Mouse (Mus musculus) limb, embryonic 13.5 days (tissue): ENCODE measurements around the gene Hsd17b13. TPM values are rescaled to one million over a fixed set of nuclear protein-coding genes. Genes with fewer than 3 reads are reported as not detected.
A peak's percentile ranks its signal among the peaks of the same experiment; 100 is the strongest.

Experiments
- ATAC-seq: fragments of 200-750 bp; cut with Nextera tagmentation; 2 replicates; pipeline ENCODE4 v1.8.0; 2017; ENCODE audit warnings: low read depth, moderate number of reproducible peaks, moderate TSS enrichment; ENCODE audit not compliant: low FRiP score
- H3K27ac ChIP-seq: fragments of 300-500 bp; sonication (generic); 2 replicates; pipeline ENCODE4 v1.5.1; 2015; ENCODE audit warnings: inconsistent platforms, mild to moderate bottlenecking, moderate library complexity
- H3K27me3 ChIP-seq: fragments of 300-500 bp; sonication (generic); 2 replicates; pipeline ENCODE4 v1.6.1; 2015; ENCODE audit warnings: mild to moderate bottlenecking, inconsistent platforms
- H3K36me3 ChIP-seq: fragments of 300-500 bp; sonication (generic); 2 replicates; pipeline ENCODE4 v1.6.1; 2015; ENCODE audit warnings: inconsistent platforms, mild to moderate bottlenecking, moderate library complexity
- H3K4me1 ChIP-seq: fragments of 300-500 bp; sonication (generic); 2 replicates; pipeline ENCODE4 v1.6.1; 2015; ENCODE audit warnings: inconsistent platforms
- H3K4me2 ChIP-seq: fragments of 300-500 bp; sonication (generic); replicated peaks from 2 replicates; pipeline ENCODE4 v1.6.1; 2015; ENCODE audit warnings: inconsistent platforms, mild to moderate bottlenecking, moderate library complexity
- H3K4me3 ChIP-seq: fragments of 300-500 bp; sonication (generic); 2 replicates; pipeline ENCODE4 v1.5.1; 2015; ENCODE audit warnings: moderate library complexity, mild to moderate bottlenecking, inconsistent platforms
- H3K9ac ChIP-seq: fragments of 300-500 bp; sonication (generic); 2 replicates; pipeline ENCODE4 v1.6.1; 2015; ENCODE audit warnings: mild to moderate bottlenecking, inconsistent platforms
- H3K9me3 ChIP-seq: fragments of 300-500 bp; sonication (generic); 2 replicates; pipeline ENCODE4 v1.6.1; 2016; ENCODE audit warnings: inconsistent platforms
- WGBS: fragments of 180-500 bp; shearing (Covaris S2); methylation state at CpG from one replicate; pipeline ENCODE4 v1.1.7; 2015; 5-methylcytosine and 5-hydroxymethylcytosine counted together
- polyA plus RNA-seq: library from polyadenylated mRNA; unstranded; fragments of >200 nt; fragmentation: Nextera tagmentation; extraction: Ambion mirVana; gene quantifications from 2 replicates; pipeline ENCODE4 v1.2.1, GENCODE M21; 2015

Hsd17b13 gene
- polyA plus RNA-seq, 1 experiment from 2014 or later: not detected

DNA sequence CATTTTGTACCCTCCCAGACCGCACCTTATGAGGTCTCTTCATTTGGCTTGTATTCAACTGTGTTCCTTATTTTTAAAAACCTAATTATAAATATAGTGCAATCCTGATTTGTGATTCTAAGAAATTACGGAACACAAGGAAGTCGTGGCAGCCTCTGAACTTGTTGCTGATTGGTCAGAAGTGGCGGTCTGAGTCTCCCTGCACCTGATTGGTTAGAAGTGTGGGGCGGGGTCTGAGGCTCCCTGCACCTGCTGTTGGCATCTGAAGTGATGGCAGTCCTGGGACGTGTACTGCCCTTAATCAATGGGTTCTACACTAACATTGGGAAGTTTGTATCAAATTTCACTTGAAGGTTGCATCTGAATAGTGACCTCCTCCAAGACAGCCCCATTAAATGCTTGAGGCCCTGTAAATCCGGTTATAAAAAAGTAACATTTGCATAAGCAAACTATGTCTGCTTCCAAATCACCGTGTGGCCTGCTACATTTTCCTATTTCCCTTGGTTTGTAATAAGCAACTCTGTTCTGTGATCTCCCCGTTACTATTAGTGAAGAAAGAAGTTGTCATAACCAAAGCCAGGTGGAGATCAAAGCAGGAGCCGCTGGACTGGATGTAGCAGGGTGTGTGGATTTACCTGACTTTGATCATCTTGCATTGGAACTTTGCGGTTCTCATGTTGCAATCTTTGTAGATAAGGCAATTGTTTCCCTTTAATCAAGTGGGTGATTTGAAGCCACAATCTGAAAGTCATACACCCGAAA lies 60.4 kb downstream of the Hsd17b13 start:
- no peaks in the 10 kb centered on the region for H3K36me3 ChIP-seq
- H3K27ac ChIP-seq: no peak overlapping the region
- peaks cover under 1% of the 10 kb centered on the region; the same call in 1 of the 2 replicates for H3K27me3 ChIP-seq
- H3K4me2 ChIP-seq: no peak overlapping the region
- H3K9me3 ChIP-seq: no peaks in the 10 kb centered on the region
- no peak for ATAC-seq
- H3K4me1 ChIP-seq: peaks cover 12% of the 10 kb centered on the region
- no peak overlapping the region for H3K4me3 ChIP-seq
- no peak overlapping the region for H3K9ac ChIP-seq
- WGBS: 40% methylated on average over 12 of the region's 12 CpGs

DNA sequence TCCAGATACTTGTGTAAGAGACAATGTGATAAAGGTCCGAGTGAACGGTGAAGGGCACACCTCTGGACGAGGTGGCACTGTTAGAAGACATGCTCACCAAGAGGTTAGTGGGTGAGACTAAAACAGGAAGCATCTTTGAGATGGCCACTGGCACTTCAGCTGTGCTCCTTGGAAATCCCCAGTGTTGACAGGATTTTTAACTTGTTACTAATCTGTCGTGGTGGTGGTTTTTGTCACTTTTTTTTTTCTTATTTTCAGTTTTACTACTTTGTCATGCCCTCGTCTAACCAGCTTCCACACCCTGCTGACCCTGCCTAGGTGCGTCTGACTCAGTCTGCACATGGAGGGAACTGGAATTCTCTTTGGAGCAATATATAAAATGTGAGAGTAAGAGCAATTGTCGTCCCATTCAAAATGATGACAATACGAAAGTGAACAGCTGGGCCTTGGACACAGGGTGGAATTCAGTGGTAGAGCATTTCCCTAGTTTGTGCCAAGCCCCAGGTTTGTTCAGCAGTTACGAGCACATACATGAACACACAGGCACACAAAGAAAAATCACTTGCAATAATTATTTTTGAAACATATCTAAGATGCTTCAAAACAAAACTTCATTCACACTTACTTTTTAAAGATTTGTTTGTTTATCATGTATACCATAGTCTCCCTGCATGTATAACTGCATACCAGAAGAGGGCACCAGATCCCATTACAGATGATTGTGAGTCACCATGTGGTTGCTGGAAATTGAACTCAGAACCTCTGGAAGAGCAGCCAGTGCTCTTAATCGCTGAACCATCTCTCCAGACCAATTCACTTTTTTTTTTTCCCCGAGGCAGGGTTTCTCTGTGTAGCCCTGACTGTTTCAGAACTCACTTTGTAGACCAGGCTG lies 62.6 kb downstream of the Hsd17b13 start:
- Histone ChIP-seq H3K27me3 (peaks cover 3% of the 10 kb centered on the region; the same call in 1 of the 2 replicates), H3K9ac (no peak overlapping the region), H3K4me2 (no peak overlapping the region), H3K4me1 (peaks cover 17% of the 10 kb centered on the region), H3K27ac (no peak overlapping the region), H3K9me3 (no peaks in the 10 kb centered on the region), H3K4me3 (no peak overlapping the region), H3K36me3 (no peaks in the 10 kb centered on the region)
- no peak for ATAC-seq
- WGBS: 68% methylated on average over 11 of the region's 11 CpGs

DNA sequence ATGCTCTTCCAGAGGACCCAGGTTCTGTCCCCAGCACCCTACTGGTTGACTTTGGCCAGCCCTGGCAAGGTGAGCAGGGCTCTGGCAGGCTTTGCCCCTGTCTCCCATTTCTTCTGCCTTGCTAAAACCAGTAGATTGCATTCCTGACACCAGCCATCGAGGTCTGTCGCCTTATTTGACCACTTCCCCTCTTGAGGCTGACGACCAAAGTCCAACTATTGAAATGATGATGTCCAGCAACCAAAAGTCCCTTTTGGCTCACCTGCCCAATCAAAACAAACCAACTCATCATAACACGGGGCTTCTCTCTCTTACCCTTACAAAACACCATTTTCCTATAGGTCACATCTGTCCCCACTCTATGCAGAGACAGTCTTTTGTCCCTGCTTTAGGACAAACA lies 64.1 kb downstream of the Hsd17b13 start:
- ATAC-seq: no peak
- Histone ChIP-seq H3K36me3 (no peaks in the 10 kb centered on the region), H3K4me2 (no peak overlapping the region), H3K9ac (no peak overlapping the region), H3K4me3 (no peak overlapping the region), H3K27ac (no peak overlapping the region), H3K9me3 (no peaks in the 10 kb centered on the region), H3K27me3 (peaks cover 3% of the 10 kb centered on the region; the same call in 1 of the 2 replicates), H3K4me1 (peaks cover 24% of the 10 kb centered on the region)
- 65% methylated on average over 4 of the region's 4 CpGs for WGBS

DNA sequence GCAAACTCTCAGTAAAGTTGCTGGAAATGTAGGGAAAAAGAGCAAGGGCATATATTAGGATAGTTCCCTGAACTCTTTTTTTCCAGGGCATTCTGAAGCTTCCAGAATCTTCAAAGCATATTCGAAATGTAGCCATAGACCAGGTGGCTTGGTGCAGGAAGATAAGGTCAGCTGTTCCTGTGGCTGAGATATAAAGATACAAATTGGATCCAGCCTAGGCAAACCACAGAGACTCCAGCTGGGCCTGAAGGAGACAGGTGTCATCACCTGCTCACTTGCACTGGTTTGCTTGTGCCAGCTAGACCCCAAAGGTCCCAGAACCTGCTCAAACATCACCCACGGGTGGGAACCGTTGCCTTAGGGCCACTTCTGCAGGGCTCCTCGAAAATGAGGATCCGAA lies 65.7 kb downstream of the Hsd17b13 start:
- no peak overlapping the region for H3K9ac ChIP-seq
- H3K27me3 ChIP-seq: peaks cover 3% of the 10 kb centered on the region; the same call in 1 of the 2 replicates
- ATAC-seq: 0 out of 2 replicates have a peak, but pooled peaks have one; percentile 1
- H3K4me3 ChIP-seq: peak overlapping the region; percentile 84
- WGBS: 81% methylated on average over 5 of the region's 5 CpGs
- H3K9me3 ChIP-seq: no peaks in the 10 kb centered on the region
- peaks cover 13% of the 10 kb centered on the region for H3K4me1 ChIP-seq
- no peaks in the 10 kb centered on the region for H3K36me3 ChIP-seq
- no peak overlapping the region for H3K27ac ChIP-seq
- peak overlapping the region; percentile 79 for H3K4me2 ChIP-seq

DNA sequence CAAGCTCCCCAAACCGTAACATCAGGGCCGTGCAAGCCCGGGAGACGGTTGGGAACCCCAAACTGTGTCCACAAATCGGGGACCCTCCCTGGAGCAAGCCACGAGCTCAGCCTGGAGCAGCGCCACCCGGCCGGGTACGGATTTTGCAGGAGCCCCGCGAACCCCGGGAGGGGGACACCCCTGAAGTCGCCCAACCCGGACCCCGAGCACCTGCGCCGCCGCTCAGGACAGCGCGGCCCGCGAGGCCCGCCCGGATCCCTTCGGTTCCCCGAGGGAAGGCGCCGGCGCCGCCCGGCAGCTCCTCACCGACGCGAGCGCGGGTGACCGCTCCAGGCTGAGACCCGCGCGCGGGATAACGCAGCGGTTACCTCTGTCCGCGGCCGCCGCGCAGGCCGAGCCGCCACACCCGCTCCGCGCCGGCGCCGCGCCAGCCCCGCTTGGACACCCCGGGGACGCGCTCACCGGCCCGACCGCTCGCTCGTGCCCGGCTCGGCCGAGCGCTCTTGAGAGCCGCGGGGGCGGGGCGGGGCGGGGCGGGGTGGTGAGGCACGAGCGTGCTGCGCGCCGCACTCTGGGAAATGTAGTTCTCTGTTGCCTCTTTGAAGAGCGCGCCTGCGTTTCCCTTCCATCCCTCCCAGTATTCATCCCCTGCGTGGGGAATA lies 66.3 kb downstream of the Hsd17b13 start, which contains the start of gene Klhl8:
TSS of gene Klhl8 (minus strand) at position 512 of the 662 bp plus-strand sequence.
- H3K4me1 ChIP-seq: peaks cover 12% of the 10 kb centered on the region
- peak within 1 kb of the TSS; percentile 84 for H3K4me3 ChIP-seq
- H3K9me3 ChIP-seq: no peaks in the 10 kb centered on the region
- H3K36me3 ChIP-seq: no peaks in the 10 kb centered on the region
- 0 out of 2 replicates have a peak within 1 kb of the TSS, but pooled peaks have one; percentile 2 for H3K27ac ChIP-seq
- H3K9ac ChIP-seq: peak within 1 kb of the TSS; percentile 85
- WGBS: under 1% methylated on average over 73 of the region's 86 CpGs
- H3K27me3 ChIP-seq: peaks cover 3% of the 10 kb centered on the region; the same call in 1 of the 2 replicates
- peak; percentile 95 for ATAC-seq
- peak within 1 kb of the TSS; percentile 79 for H3K4me2 ChIP-seq

DNA sequence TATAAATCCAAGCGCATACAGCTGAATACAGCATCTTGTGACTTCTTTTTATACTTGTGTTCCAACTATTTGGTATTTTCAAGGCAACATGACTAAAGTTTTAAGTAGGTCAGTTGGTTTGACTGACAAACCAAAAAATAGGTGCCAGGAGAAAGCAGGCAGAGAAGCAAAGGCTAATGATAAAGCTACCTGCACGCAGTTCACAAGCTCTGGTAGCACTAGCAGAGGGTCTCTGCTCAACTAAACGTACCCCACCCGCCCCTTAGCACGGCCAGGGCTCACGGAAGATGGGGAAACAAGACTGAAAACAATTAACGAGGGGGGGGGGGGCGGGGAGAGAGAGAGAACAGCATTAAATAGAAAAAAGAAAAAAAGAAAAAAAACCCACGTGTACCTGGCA lies 67.1 kb downstream of the Hsd17b13 start:
- H3K4me1 ChIP-seq: peaks cover 12% of the 10 kb centered on the region
- peaks cover 3% of the 10 kb centered on the region; the same call in 1 of the 2 replicates for H3K27me3 ChIP-seq
- H3K4me3 ChIP-seq: peak overlapping the region; percentile 84
- H3K4me2 ChIP-seq: peak overlapping the region; percentile 79
- WGBS: 19% methylated on average over 6 of the region's 9 CpGs
- no peaks in the 10 kb centered on the region for H3K9me3 ChIP-seq
- no peaks in the 10 kb centered on the region for H3K36me3 ChIP-seq
- ATAC-seq: no peak
- no peak overlapping the region for H3K27ac ChIP-seq
- peak overlapping the region; percentile 85 for H3K9ac ChIP-seq

DNA sequence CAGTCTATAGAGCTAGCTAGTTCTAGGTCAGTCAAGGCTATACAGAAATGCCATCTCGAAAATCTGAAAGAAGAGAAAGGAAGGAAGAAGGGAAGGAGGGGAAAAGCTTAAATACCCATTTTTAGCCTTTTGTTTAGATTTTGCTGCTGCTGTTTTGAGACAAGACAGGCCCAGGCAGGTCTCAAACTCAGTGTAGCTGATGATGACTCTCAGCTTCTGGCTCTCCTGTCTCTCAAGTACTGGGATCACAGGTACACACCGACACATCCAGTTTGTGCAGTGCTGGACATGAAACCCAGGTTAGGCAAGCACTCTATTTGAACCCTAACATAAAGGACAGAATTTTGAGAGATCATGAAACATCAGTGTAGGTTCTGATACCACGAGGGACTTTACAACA lies 67.7 kb downstream of the Hsd17b13 start:
- Histone ChIP-seq H3K4me1 (peaks cover 12% of the 10 kb centered on the region), H3K9ac (no peak overlapping the region), H3K27me3 (peaks cover 3% of the 10 kb centered on the region; the same call in 1 of the 2 replicates), H3K4me3 (no peak overlapping the region), H3K9me3 (no peaks in the 10 kb centered on the region), H3K4me2 (peak overlapping the region; percentile 12; the same call in 1 of the 2 replicates), H3K27ac (no peak overlapping the region), H3K36me3 (no peaks in the 10 kb centered on the region)
- ATAC-seq: no peak
- WGBS: 67% methylated on average over 3 of the region's 3 CpGs

DNA sequence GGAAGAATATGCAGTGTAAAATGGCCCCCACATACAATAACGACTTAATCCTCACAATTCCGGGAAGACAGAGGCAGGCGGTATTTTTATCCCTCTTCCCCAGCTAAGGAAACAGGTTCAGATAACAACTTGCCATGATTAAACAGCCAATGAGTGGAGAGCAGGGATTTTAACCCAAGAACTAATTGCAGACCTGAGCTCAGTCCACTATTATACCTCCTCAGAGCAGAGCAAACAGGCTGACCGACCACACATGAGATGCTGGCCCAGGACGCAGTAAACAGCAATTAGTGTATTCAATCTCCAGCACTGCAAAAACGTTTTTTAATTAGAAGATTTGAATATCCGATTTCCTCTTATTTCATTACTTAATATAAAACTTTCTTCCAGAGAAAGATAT lies 68.4 kb downstream of the Hsd17b13 start:
- Histone ChIP-seq H3K4me1 (peaks cover 12% of the 10 kb centered on the region), H3K9me3 (no peaks in the 10 kb centered on the region), H3K36me3 (no peaks in the 10 kb centered on the region), H3K27ac (no peak overlapping the region), H3K4me3 (no peak overlapping the region), H3K4me2 (no peak overlapping the region), H3K9ac (no peak overlapping the region), H3K27me3 (peaks cover 3% of the 10 kb centered on the region; the same call in 1 of the 2 replicates)
- 33% methylated on average over 7 of the region's 7 CpGs for WGBS
- ATAC-seq: no peak

DNA sequence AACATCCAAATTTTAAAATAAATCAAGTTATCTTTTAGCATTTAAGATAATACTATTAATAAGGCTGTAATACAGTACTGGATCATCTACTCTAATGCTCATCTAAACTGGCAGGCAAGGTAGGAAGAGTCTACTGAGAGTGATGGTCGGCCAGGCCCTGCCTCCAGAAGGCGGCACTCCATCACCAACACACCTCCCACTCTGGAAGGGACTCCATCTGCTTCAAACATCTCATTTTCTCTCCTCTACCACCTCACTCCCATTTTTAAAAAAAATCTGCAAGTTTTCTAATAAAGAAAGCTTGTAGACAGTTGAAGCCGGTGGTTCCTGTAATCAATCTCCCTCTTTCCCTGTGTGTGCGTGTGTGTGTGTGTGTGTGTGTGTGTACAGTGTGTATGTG lies 69.4 kb downstream of the Hsd17b13 start:
- no peaks in the 10 kb centered on the region for H3K36me3 ChIP-seq
- no peak overlapping the region for H3K9ac ChIP-seq
- H3K4me3 ChIP-seq: no peak overlapping the region
- no peaks in the 10 kb centered on the region for H3K9me3 ChIP-seq
- ATAC-seq: no peak
- H3K4me2 ChIP-seq: no peak overlapping the region
- peaks cover 3% of the 10 kb centered on the region; the same call in 1 of the 2 replicates for H3K27me3 ChIP-seq
- H3K4me1 ChIP-seq: peaks cover 12% of the 10 kb centered on the region
- WGBS: 77% methylated on average over 4 of the region's 4 CpGs
- no peak overlapping the region for H3K27ac ChIP-seq

DNA sequence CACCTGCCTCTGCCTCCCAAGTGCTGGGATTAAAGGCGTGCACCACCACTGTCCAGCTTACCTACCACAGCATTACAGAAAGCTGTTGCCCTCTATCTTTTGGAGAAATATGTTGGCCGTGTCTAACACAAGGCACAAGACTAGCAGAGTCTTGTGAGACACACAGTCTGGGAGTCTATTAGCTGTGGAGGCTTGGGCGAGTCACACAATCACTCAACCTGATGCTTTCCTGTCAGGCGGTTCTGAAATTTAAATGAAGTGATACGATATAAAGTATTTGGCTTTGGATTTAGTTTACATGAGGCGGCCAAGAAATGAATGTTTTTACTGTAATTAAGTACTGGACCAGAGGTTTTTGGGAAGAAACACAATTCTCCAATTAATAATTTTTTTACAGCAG lies 71.0 kb downstream of the Hsd17b13 start:
- no peaks in the 10 kb centered on the region for H3K27me3 ChIP-seq
- 90% methylated on average over 6 of the region's 6 CpGs for WGBS
- H3K4me3 ChIP-seq: no peak overlapping the region
- H3K36me3 ChIP-seq: no peaks in the 10 kb centered on the region
- no peak overlapping the region for H3K9ac ChIP-seq
- no peak for ATAC-seq
- H3K27ac ChIP-seq: no peak overlapping the region
- no peak overlapping the region for H3K4me2 ChIP-seq
- no peaks in the 10 kb centered on the region for H3K9me3 ChIP-seq
- peaks cover 12% of the 10 kb centered on the region for H3K4me1 ChIP-seq
